Mouse (Mus musculus): ENCODE measurements around the gene Ampd3. TPM values are rescaled to one million over a fixed set of nuclear protein-coding genes. Genes with fewer than 3 reads are reported as not detected.

The Ampd3 gene
- polyA plus RNA-seq, 1 experiment from 2014 or later: 7.9 TPM

DNA sequence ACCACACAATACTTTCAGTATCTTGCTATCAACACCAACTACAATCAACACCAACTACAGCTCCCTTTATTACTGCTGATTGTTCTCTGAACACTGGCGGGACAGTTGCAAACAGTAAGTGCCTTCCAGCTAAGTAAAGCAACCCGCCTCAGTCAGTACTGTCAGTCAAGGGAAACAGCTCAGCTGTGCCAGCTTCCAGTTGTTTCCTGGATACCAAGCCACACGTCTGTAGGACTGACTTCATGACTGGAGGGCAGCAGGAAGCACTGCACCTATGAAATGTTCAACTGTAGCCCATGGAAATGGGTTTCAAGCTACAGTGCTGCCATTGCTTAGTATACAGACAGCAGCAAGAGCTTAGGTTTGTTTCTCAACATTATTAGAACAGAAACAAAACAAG is 66.5 kb downstream of the Ampd3 start:
- Histone ChIP-seq H3K4me2 (ENCODE audit: low read length) (no peak overlapping the region), H3K9ac (ENCODE audit: low read length) (no peak overlapping the region), H3K36me3 (ENCODE audit: control insufficient read depth, insufficient read depth, low read length) (peaks cover 53% of the 10 kb centered on the region), H3K9me3 (ENCODE audit: control insufficient read depth, low read length) (no peaks in the 10 kb centered on the region), H3K27me3 (ENCODE audit: control insufficient read depth, insufficient read depth, low read length) (no peaks in the 10 kb centered on the region), H3K4me3 (ENCODE audit: control insufficient read depth in 1 of 2, insufficient read depth in 1 of 2, low read depth in 1 of 2, low read length in 2 of 2) (no peak overlapping the region), H3K27ac (replicated peaks in 1 of 2; ENCODE audit: control insufficient read depth in 1 of 2, insufficient read depth in 1 of 2, low read depth in 2 of 2, low read length in 2 of 2) (no peak overlapping the region), H3K4me1 (ENCODE audit: control insufficient read depth in 2 of 2, insufficient read depth in 2 of 2, low read length in 2 of 2) (peaks cover 4 to 15% of the 10 kb centered on the region in 2 experiments)
- ATAC-seq (ENCODE audit: insufficient number of reproducible peaks, insufficient read depth, low FRiP score, low read depth): no peak
- 44% methylated on average over 3 of the region's 3 CpGs for WGBS

DNA sequence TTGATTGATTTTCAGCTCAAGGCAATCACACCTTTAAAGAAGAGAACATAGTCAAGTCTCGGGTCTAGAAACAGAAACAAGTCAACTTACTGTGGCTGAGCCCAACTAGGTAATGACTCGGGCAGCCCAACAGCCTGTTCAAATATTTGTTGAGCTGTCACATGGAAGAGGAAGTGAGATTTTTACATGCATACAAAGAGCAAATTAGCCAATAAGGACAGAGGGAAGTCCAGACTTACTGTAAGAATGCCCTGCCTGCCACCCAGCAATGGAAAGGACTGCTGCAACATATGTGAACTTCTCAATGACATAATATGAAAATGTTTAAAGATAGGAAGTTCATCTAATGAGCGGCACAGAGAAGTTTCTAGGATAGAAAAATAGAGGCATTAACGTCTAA is 72.3 kb downstream of the Ampd3 start:
- no peak overlapping the region; a peak in 1 of 4 replicates for H3K27ac ChIP-seq (replicated peaks in 1 of 2; ENCODE audit: control insufficient read depth in 1 of 2, insufficient read depth in 1 of 2, low read depth in 2 of 2, low read length in 2 of 2)
- H3K4me3 ChIP-seq (ENCODE audit: control insufficient read depth in 1 of 2, insufficient read depth in 1 of 2, low read depth in 1 of 2, low read length in 2 of 2): no peak overlapping the region
- H3K36me3 ChIP-seq (ENCODE audit: control insufficient read depth, insufficient read depth, low read length): peaks cover 19% of the 10 kb centered on the region
- H3K9ac ChIP-seq (ENCODE audit: low read length): no peak overlapping the region
- ATAC-seq (ENCODE audit: insufficient number of reproducible peaks, insufficient read depth, low FRiP score, low read depth): no peak
- WGBS: 73% methylated on average over 4 of the region's 4 CpGs
- H3K4me2 ChIP-seq (ENCODE audit: low read length): no peak overlapping the region
- no peaks in the 10 kb centered on the region for H3K27me3 ChIP-seq (ENCODE audit: control insufficient read depth, insufficient read depth, low read length)
- 0 out of 4 replicates have a peak, but pooled peaks cover 0 to 4% of the 10 kb centered on the region in 2 experiments for H3K4me1 ChIP-seq (ENCODE audit: control insufficient read depth in 2 of 2, insufficient read depth in 2 of 2, low read length in 2 of 2)
- H3K9me3 ChIP-seq (ENCODE audit: control insufficient read depth, low read length): no peaks in the 10 kb centered on the region

DNA sequence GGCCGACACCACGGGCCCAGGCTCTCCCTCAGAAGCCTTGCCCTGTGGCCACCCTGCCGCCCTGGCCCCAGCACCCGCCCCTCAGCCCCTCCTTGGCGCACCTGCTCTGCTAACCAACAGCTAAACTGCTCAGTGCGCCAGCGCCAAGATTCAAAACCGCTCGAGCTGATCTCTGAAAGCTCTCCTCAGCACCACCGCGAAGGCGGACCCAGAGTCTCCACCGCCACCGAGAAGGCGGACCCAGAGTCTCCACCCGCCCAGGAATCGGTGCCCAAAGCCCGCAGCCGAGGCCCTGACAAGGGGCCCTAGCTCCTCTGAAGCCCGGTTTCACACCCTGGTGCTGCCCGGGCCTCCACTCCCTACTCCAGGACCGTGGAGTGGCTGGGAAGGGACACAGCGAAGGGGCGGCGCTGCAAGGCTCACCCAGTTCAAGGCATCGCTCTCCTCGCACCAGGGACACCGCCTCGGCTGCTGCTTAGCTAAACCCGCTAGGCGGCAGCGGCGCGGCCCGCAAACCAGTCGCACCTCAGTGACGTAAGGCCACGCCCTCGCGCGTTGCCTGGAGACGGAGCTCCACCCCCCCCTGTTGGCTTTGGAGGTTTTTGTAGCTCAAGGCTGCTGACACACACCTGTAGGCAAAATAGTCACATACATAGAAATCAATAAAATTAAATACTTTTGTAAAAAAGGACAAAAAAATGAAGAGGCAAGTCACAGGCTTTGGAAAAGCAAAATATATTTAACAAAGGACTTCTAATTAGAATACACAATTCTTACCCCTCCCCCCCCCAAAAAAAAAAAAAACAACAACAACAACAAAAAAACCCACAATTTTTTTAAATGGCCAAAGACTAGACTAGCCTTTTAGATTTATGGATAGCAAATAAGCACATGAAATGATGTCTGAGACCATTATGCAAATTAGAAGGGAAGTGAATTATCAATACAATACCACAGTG is 76.2 kb downstream of the Ampd3 start, which contains the start of gene Rnf141:
Gene Rnf141 (minus strand): TSS at position 542 of the 959 bp plus-strand sequence.
- Histone ChIP-seq H3K4me2 (ENCODE audit: low read length) (peak within 1 kb of the TSS; percentile 86), H3K9me3 (ENCODE audit: control insufficient read depth, low read length) (no peaks in the 10 kb centered on the region), H3K27me3 (ENCODE audit: control insufficient read depth, insufficient read depth, low read length) (no peaks in the 10 kb centered on the region), H3K4me3 (ENCODE audit: control insufficient read depth in 1 of 2, insufficient read depth in 1 of 2, low read depth in 1 of 2, low read length in 2 of 2) (peak within 1 kb of the TSS; percentile 72 to 76), H3K9ac (ENCODE audit: low read length) (peak within 1 kb of the TSS; percentile 83), H3K4me1 (ENCODE audit: control insufficient read depth in 2 of 2, insufficient read depth in 2 of 2, low read length in 2 of 2) (0 out of 4 replicates have a peak, but pooled peaks cover 0 to 4% of the 10 kb centered on the region in 2 experiments), H3K27ac (replicated peaks in 1 of 2; ENCODE audit: control insufficient read depth in 1 of 2, insufficient read depth in 1 of 2, low read depth in 2 of 2, low read length in 2 of 2) (peak within 1 kb of the TSS; percentile 86 to 92), H3K36me3 (ENCODE audit: control insufficient read depth, insufficient read depth, low read length) (no peaks in the 10 kb centered on the region)
- WGBS: under 1% methylated on average over 42 of the region's 42 CpGs
- peak; percentile 88 for ATAC-seq (ENCODE audit: insufficient number of reproducible peaks, insufficient read depth, low FRiP score, low read depth)

DNA sequence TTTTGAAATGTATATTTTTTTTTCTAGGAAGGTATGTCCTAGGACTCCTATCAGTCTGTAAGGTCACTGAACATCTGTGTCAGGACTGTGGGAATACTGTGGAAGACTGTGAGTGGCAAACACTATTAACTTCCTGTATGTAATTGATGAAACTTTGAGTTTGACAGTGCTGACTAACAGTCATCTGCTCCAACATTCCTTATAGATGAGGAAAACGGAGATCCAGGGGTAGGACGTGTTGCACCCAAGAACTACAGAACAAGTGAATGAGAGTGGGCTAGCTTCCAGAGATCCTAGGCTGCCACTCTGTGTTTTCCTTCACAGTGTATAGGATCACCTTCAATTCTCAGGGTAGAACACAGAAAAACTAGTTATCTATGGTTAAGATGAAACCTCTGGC is 79.3 kb downstream of the Ampd3 start:
- no peak overlapping the region for H3K9ac ChIP-seq (ENCODE audit: low read length)
- no peaks in the 10 kb centered on the region for H3K27me3 ChIP-seq (ENCODE audit: control insufficient read depth, insufficient read depth, low read length)
- peaks cover 4 to 8% of the 10 kb centered on the region in 2 experiments; a peak in 2 of 4 replicates for H3K4me1 ChIP-seq (ENCODE audit: control insufficient read depth in 2 of 2, insufficient read depth in 2 of 2, low read length in 2 of 2)
- H3K4me3 ChIP-seq (ENCODE audit: control insufficient read depth in 1 of 2, insufficient read depth in 1 of 2, low read depth in 1 of 2, low read length in 2 of 2): no peak overlapping the region
- no peak for ATAC-seq (ENCODE audit: insufficient number of reproducible peaks, insufficient read depth, low FRiP score, low read depth)
- 43% methylated on average over 2 of the region's 2 CpGs for WGBS
- no peaks in the 10 kb centered on the region for H3K9me3 ChIP-seq (ENCODE audit: control insufficient read depth, low read length)
- no peaks in the 10 kb centered on the region for H3K36me3 ChIP-seq (ENCODE audit: control insufficient read depth, insufficient read depth, low read length)
- H3K4me2 ChIP-seq (ENCODE audit: low read length): no peak overlapping the region
- no peak overlapping the region for H3K27ac ChIP-seq (replicated peaks in 1 of 2; ENCODE audit: control insufficient read depth in 1 of 2, insufficient read depth in 1 of 2, low read depth in 2 of 2, low read length in 2 of 2)

DNA sequence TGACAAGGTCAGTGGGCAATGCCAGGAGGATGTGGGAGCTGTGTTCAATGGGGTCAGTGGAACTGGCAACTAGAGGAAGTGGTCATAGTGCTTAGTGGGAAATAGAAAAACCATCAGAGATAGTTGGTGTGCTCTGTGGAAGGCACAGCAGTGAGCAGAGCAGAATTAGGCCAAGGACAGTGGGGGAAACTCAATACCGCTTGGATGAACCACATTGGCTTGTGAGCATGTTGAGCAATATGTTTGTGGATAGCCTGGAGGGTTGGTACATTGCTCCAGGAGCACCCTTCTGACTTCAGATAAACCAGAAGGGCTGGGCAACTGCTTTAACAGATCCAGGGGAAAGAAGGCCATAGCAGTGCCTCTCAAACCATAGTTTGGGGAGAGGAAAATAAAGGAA is 80.4 kb downstream of the Ampd3 start:
- Histone ChIP-seq H3K9me3 (ENCODE audit: control insufficient read depth, low read length) (no peaks in the 10 kb centered on the region), H3K9ac (ENCODE audit: low read length) (no peak overlapping the region), H3K4me3 (ENCODE audit: control insufficient read depth in 1 of 2, insufficient read depth in 1 of 2, low read depth in 1 of 2, low read length in 2 of 2) (no peak overlapping the region), H3K36me3 (ENCODE audit: control insufficient read depth, insufficient read depth, low read length) (no peaks in the 10 kb centered on the region), H3K27ac (replicated peaks in 1 of 2; ENCODE audit: control insufficient read depth in 1 of 2, insufficient read depth in 1 of 2, low read depth in 2 of 2, low read length in 2 of 2) (no peak overlapping the region), H3K27me3 (ENCODE audit: control insufficient read depth, insufficient read depth, low read length) (no peaks in the 10 kb centered on the region), H3K4me1 (ENCODE audit: control insufficient read depth in 2 of 2, insufficient read depth in 2 of 2, low read length in 2 of 2) (peaks cover 4 to 6% of the 10 kb centered on the region in 2 experiments; a peak in 2 of 4 replicates), H3K4me2 (ENCODE audit: low read length) (no peak overlapping the region)
- ATAC-seq (ENCODE audit: insufficient number of reproducible peaks, insufficient read depth, low FRiP score, low read depth): no peak
- 90% methylated on average over 1 of the region's 1 CpGs for WGBS

DNA sequence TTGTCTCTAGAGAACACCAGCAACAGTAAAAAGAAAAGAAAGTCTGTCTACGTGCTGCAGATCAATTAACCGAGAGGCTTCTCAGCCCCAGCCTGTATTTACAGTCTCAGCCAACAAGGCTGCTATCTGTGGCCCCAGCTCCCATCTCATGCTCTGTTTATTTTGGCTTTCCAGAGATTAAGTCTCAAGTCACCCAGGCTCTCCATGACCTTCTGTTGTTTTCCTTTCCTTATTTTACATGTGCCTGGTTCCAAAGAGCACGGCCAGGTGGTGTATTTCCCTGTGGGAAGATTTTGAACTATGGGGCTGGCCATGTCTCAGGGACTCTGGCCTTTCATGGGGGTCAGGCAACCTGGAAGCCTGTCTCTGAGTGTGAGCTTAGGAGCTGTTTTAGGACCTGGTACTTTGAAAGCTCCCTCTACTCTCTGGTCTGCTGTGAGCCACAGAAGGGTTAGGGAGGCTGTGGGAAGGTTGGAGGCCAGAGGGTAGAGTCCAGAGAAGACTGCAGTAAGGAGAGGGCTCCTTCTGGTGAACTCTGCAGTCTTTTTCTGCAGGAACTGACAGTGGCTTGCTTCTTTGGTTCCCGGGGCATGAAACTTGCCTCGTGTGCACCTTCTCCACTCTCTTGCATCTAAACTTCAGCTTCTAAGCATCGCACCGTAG is 83.7 kb downstream of the Ampd3 start:
- Histone ChIP-seq H3K27me3 (ENCODE audit: control insufficient read depth, insufficient read depth, low read length) (no peaks in the 10 kb centered on the region), H3K4me2 (ENCODE audit: low read length) (no peak overlapping the region), H3K4me1 (ENCODE audit: control insufficient read depth in 2 of 2, insufficient read depth in 2 of 2, low read length in 2 of 2) (peaks cover 3 to 4% of the 10 kb centered on the region in 2 experiments; a peak in 2 of 4 replicates), H3K9ac (ENCODE audit: low read length) (no peak overlapping the region), H3K27ac (replicated peaks in 1 of 2; ENCODE audit: control insufficient read depth in 1 of 2, insufficient read depth in 1 of 2, low read depth in 2 of 2, low read length in 2 of 2) (0 out of 4 replicates have a peak overlapping the region, but pooled peaks of 1 of the 2 experiments have one; percentile 25), H3K9me3 (ENCODE audit: control insufficient read depth, low read length) (no peaks in the 10 kb centered on the region), H3K36me3 (ENCODE audit: control insufficient read depth, insufficient read depth, low read length) (no peaks in the 10 kb centered on the region), H3K4me3 (ENCODE audit: control insufficient read depth in 1 of 2, insufficient read depth in 1 of 2, low read depth in 1 of 2, low read length in 2 of 2) (no peak overlapping the region)
- ATAC-seq (ENCODE audit: insufficient number of reproducible peaks, insufficient read depth, low FRiP score, low read depth): no peak
- WGBS: 60% methylated on average over 7 of the region's 7 CpGs

DNA sequence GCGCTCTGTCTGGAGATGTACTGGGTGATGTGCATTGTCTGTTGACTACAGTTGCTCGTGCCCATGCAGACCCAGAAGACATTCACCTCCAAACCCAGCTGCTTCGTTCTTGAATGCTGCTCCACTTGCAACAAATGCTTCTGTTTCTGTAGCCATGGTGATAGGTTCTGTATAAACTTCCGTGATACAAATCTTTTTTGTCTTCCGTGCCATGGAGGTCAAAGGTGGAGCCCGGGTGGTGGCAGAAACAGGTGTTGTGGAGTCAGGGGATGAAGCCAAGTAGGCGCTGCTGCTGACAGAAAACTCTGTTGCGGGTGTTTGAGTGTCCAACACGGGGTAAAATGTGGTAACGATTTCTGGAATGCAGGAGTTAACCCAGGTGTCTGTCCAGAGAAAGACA is 85.6 kb downstream of the Ampd3 start:
- Histone ChIP-seq H3K4me2 (ENCODE audit: low read length) (no peak overlapping the region), H3K4me1 (ENCODE audit: control insufficient read depth in 2 of 2, insufficient read depth in 2 of 2, low read length in 2 of 2) (peaks cover 3 to 4% of the 10 kb centered on the region in 2 experiments; a peak in 2 of 4 replicates), H3K27me3 (ENCODE audit: control insufficient read depth, insufficient read depth, low read length) (no peaks in the 10 kb centered on the region), H3K4me3 (ENCODE audit: control insufficient read depth in 1 of 2, insufficient read depth in 1 of 2, low read depth in 1 of 2, low read length in 2 of 2) (no peak overlapping the region), H3K36me3 (ENCODE audit: control insufficient read depth, insufficient read depth, low read length) (no peaks in the 10 kb centered on the region), H3K27ac (replicated peaks in 1 of 2; ENCODE audit: control insufficient read depth in 1 of 2, insufficient read depth in 1 of 2, low read depth in 2 of 2, low read length in 2 of 2) (no peak overlapping the region), H3K9me3 (ENCODE audit: control insufficient read depth, low read length) (no peaks in the 10 kb centered on the region), H3K9ac (ENCODE audit: low read length) (no peak overlapping the region)
- WGBS: 69% methylated on average over 10 of the region's 10 CpGs
- no peak for ATAC-seq (ENCODE audit: insufficient number of reproducible peaks, insufficient read depth, low FRiP score, low read depth)

Measured in heart, embryonic 14.5 days (tissue).